Mouse (Mus musculus) myocyte (in vitro differentiated cells): ENCODE measurements around the gene Aff4. TPM values are rescaled to one million over a fixed set of nuclear protein-coding genes. Genes with fewer than 3 reads are reported as not detected.

Experiments
- H3K27me3 ChIP-seq: one replicate; pipeline ENCODE4 v1.6.1; 2011; ENCODE audit not compliant: control insufficient read depth, insufficient read depth, insufficient read length
- H3K36me3 ChIP-seq: one replicate; pipeline ENCODE4 v1.6.1; 2011; ENCODE audit not compliant: control insufficient read depth, insufficient read depth
- H3K4me2 ChIP-seq: one replicate; pipeline ENCODE4 v1.6.1; 2011; ENCODE audit warnings: low read depth, control low read depth
- H3K4me3 ChIP-seq: one replicate; pipeline ENCODE4 v1.5.1; 2011; ENCODE audit warnings: mild to moderate bottlenecking, control low read depth, moderate library complexity
- H3K79me2 ChIP-seq: one replicate; pipeline ENCODE4 v1.6.1; 2011; ENCODE audit not compliant: control insufficient read depth, insufficient read depth
- H3ac ChIP-seq: one replicate; pipeline ENCODE4 v1.6.1; 2011; ENCODE audit not compliant: control insufficient read depth, insufficient read length
- CEBPB ChIP-seq: IDR thresholded peaks from 2 replicates; pipeline ENCODE4 v1.6.1; 2011; ENCODE audit warnings: mild to moderate bottlenecking, moderate library complexity; ENCODE audit not compliant: poor library complexity, insufficient read depth, severe bottlenecking
- E2F4 ChIP-seq: IDR thresholded peaks from one replicate; pipeline ENCODE4 v1.6.1; 2011; ENCODE audit warnings: mild to moderate bottlenecking, control low read depth, moderate library complexity; ENCODE audit not compliant: insufficient read depth
- MAX ChIP-seq: IDR thresholded peaks from one replicate; pipeline ENCODE4 v1.6.1; 2011; ENCODE audit warnings: low read depth, mild to moderate bottlenecking, control low read depth
- MYOD1 ChIP-seq, 3 experiments: IDR thresholded peaks; one replicate each; pipeline ENCODE4 v1.6.1; 2011; ENCODE audit warnings: control low read depth in 2 of 3, low read depth in 2 of 3, mild to moderate bottlenecking in 2 of 3, moderate library complexity in 1 of 3; ENCODE audit not compliant: insufficient read length in 2 of 3, control insufficient read depth in 1 of 3
- MYOG ChIP-seq, 3 experiments: IDR thresholded peaks; one replicate each; pipeline ENCODE4 v1.6.1; 2011; ENCODE audit warnings: control low read depth in 2 of 3, low read depth in 2 of 3, mild to moderate bottlenecking in 2 of 3; ENCODE audit not compliant: insufficient read length in 2 of 3, control insufficient read depth in 1 of 3, insufficient read depth in 1 of 3
- POLR2A ChIP-seq: IDR thresholded peaks from one replicate; pipeline ENCODE4 v1.6.1; 2011; ENCODE audit warnings: low read depth, mild to moderate bottlenecking, control low read depth, moderate library complexity; ENCODE audit not compliant: insufficient read length
- POLR2AphosphoS2 ChIP-seq: IDR thresholded peaks from one replicate; pipeline ENCODE4 v1.6.1; 2011; ENCODE audit warnings: low read depth, control low read depth; ENCODE audit not compliant: insufficient read length
- REST ChIP-seq: IDR thresholded peaks from one replicate; pipeline ENCODE4 v1.6.1; 2011; ENCODE audit warnings: mild to moderate bottlenecking, control low read depth, moderate library complexity; ENCODE audit not compliant: insufficient read depth, insufficient read length
- SRF ChIP-seq: IDR thresholded peaks from one replicate; pipeline ENCODE4 v1.6.1; 2011; ENCODE audit warnings: low read depth; ENCODE audit not compliant: control insufficient read depth, insufficient read length
- TCF12 ChIP-seq: IDR thresholded peaks from one replicate; pipeline ENCODE4 v1.6.1; 2011; ENCODE audit warnings: mild to moderate bottlenecking, control low read depth; ENCODE audit not compliant: poor library complexity, insufficient read depth, severe bottlenecking
- TCF3 ChIP-seq: IDR thresholded peaks from one replicate; pipeline ENCODE4 v1.6.1; 2011; ENCODE audit warnings: low read depth, control low read depth; ENCODE audit not compliant: insufficient read length
- USF1 ChIP-seq: IDR thresholded peaks from one replicate; pipeline ENCODE4 v1.6.1; 2011; ENCODE audit warnings: low read depth, mild to moderate bottlenecking, control low read depth, moderate library complexity
- polyA plus RNA-seq: library from polyadenylated mRNA; unstranded; fragments of >200 nt; fragmentation: generic; extraction: Trizol; gene quantifications from one replicate; pipeline ENCODE4 v1.2.1, GENCODE M21; 2012; ENCODE audit warnings: missing spikeins

Aff4 gene
- polyA plus RNA-seq, 1 experiment: 15.6 TPM

DNA sequence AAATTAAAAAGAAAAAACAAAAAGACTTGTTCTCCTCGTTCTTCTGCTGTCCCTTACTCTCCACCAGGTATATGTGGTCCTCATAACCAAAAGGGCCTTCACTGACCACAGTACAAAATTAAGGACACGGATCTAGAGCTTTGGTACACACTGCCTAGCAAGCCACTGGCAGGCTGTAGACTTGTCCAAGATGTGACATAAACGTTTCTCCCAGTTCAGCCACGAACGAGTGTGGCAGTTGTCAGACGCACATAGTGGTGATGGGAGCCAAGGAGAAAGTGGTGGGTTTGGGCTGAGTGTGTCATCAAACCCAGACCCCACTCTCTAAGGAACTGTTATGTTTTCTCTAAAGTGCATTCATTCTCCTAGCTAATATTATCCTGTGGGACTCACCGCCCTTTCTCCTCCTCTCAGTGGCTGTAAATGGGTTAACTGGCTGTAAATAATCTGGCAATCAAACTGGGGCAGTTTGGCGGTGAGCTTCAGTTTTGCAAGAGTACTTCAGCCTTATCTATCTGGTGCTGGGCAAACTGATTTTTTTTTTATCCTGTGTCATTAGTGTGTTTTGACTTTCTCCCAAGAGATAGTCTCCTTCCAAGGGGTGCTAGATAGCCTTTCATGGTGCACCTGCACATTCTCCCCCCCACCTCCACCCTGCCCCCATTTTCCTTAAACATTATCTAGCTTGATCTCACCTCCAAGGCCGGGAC, 80.9 kb downstream of the Aff4 start:
- peaks cover 19% of the 10 kb centered on the region for H3K79me2 ChIP-seq
- no peak for TF ChIP-seq TCF3
- no peak for TF ChIP-seq MYOG (IDR thresholded peaks at IDR 0.05; ENCODE audit: control insufficient read depth in 1 of 3, insufficient read depth in 1 of 3, insufficient read length in 2 of 3, low read depth in 2 of 3)
- TF ChIP-seq POLR2A: no peak
- no peak for TF ChIP-seq TCF12
- no peak for TF ChIP-seq POLR2AphosphoS2
- TF ChIP-seq SRF: no peak
- TF ChIP-seq CEBPB: no peak
- TF ChIP-seq MAX: no peak
- no peak for TF ChIP-seq USF1
- TF ChIP-seq E2F4: no peak
- no peak for TF ChIP-seq MYOD1 (IDR thresholded peaks at IDR 0.05; ENCODE audit: control insufficient read depth in 1 of 3, insufficient read length in 2 of 3, low read depth in 2 of 3)
- TF ChIP-seq REST: no peak
- peak overlapping the region; percentile 86 for H3K4me3 ChIP-seq
- H3K4me2 ChIP-seq: peak overlapping the region; percentile 94
- peak overlapping the region; percentile 97 for H3ac ChIP-seq
- peaks cover 14% of the 10 kb centered on the region for H3K36me3 ChIP-seq
- peaks cover 3% of the 10 kb centered on the region for H3K27me3 ChIP-seq

- Histone ChIP-seq H3K27me3 (peaks cover 13% of the 10 kb centered on the region), H3K79me2 (peaks cover 19% of the 10 kb centered on the region), H3ac (no peak overlapping the region), H3K4me2 (no peak overlapping the region), H3K4me3 (no peak overlapping the region), H3K36me3 (peaks cover 9% of the 10 kb centered on the region)
- TF ChIP-seq TCF12: no peak
- TF ChIP-seq E2F4: no peak
- no peak for TF ChIP-seq MYOD1 (IDR thresholded peaks at IDR 0.05; ENCODE audit: control insufficient read depth in 1 of 3, insufficient read length in 2 of 3, low read depth in 2 of 3)
- no peak for TF ChIP-seq CEBPB
- TF ChIP-seq MAX: no peak
- no peak for TF ChIP-seq TCF3
- no peak for TF ChIP-seq SRF
- no peak for TF ChIP-seq MYOG (IDR thresholded peaks at IDR 0.05; ENCODE audit: control insufficient read depth in 1 of 3, insufficient read depth in 1 of 3, insufficient read length in 2 of 3, low read depth in 2 of 3)
- TF ChIP-seq POLR2A: no peak
- TF ChIP-seq REST: no peak
- TF ChIP-seq POLR2AphosphoS2: no peak
- TF ChIP-seq USF1: no peak
Measured at GRCm38 (mm10) chr11:53433057-53433456, 82.4 kb downstream of the Aff4 start.

DNA sequence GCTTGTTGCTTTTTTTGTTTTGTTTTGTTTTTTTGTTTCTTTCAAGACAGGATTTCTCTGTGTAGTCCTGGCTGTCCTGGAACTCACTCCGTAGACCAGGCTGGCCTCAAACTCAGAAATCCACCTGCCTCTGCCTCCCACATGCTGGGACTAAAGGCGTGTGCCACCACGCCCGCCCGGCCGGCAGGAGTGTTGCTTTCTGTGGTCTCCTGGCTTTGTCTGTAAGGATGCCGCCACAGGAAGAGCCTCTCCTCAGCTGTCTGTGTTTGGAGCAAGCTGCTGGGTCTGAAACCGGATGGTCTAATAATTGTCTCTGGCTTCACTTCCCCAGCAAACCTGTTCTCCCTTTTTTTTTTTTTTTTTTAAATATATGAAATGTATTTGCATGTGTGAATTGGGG, 84.9 kb downstream of the Aff4 start:
- Histone ChIP-seq H3K4me2 (no peak overlapping the region), H3K27me3 (peaks cover 13% of the 10 kb centered on the region), H3K36me3 (no peaks in the 10 kb centered on the region), H3K79me2 (peaks cover under 1% of the 10 kb centered on the region), H3K4me3 (no peak overlapping the region), H3ac (no peak overlapping the region)
- TF ChIP-seq MYOD1 (IDR thresholded peaks at IDR 0.05; ENCODE audit: control insufficient read depth in 1 of 3, insufficient read length in 2 of 3, low read depth in 2 of 3) (no peak), POLR2AphosphoS2 (no peak), MYOG (IDR thresholded peaks at IDR 0.05; ENCODE audit: control insufficient read depth in 1 of 3, insufficient read depth in 1 of 3, insufficient read length in 2 of 3, low read depth in 2 of 3) (no peak), REST (no peak), E2F4 (no peak), SRF (no peak), MAX (no peak), POLR2A (no peak), TCF12 (no peak), TCF3 (no peak), USF1 (no peak), CEBPB (no peak)

DNA sequence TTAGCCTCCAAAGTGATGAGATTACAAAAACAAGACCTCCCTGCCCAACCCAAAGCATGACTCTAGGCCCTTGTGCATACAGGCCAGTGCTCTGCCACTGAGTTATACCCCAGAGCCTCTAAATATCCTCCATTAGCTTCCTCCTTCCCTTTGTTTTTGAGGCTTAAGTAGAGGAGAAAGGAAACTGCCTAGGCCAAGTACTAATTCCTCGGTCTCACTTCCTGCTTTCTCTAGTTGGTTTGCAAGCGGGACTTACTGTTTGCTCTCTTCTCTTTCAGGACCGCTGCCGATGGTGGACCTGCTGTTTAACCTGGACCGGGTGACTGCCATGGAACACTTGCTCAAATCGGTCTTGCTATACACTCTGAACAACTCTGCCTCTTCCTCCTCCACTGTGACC, 85.7 kb downstream of the Aff4 start:
- Histone ChIP-seq H3K4me3 (no peak overlapping the region), H3ac (no peak overlapping the region), H3K36me3 (no peaks in the 10 kb centered on the region), H3K4me2 (no peak overlapping the region), H3K27me3 (peaks cover 13% of the 10 kb centered on the region), H3K79me2 (no peaks in the 10 kb centered on the region)
- TF ChIP-seq CEBPB (no peak), REST (no peak), TCF12 (no peak), TCF3 (no peak), E2F4 (no peak), SRF (no peak), MYOD1 (IDR thresholded peaks at IDR 0.05; ENCODE audit: control insufficient read depth in 1 of 3, insufficient read length in 2 of 3, low read depth in 2 of 3) (no peak)
